Comparison of ENCODE assay signal across 8 mouse cellular contexts in the genomic region with DNA sequence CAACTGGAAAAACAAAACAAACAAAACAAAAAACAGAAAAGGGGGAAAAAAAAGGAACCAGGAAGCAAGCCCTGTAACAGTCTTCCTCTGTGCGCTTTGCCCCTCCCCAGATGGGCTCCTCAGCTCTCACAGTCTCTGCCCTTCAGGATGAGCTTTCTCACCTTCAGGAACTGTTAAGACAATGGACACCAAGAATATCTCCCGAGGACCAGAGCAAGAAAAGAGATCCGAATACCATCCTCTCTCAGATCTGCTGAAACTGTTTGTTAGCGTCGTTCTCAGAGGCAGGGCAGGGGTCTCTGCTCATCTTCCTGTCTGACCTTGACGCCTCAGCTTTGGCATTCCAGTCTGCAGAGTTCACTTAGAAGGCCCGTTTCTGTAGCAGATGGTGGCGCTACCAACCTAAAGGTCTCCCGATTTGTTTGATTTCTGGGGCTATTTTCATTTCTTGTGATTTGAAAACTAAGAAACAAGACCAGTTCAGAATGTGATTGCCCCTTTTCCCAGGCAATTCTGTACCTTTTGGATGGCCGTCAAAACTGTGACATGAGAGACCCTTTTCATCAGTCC. TPM values are rescaled to one million over a fixed set of nuclear protein-coding genes. Genes with fewer than 3 reads are reported as not detected.
DNase-seq lines count a peak whose midpoint lies in the region; ATAC-seq and TF ChIP-seq lines count a peak whose summit lies in the region.

No protein-coding gene starts in this region.

- H3K4me3 ChIP-seq in lung, embryonic 14.5 days (ENCODE audit: low read depth, low read length), result peak overlapping the region; percentile 88
- peak overlapping the region; percentile 93 for H3K4me3 ChIP-seq in embryonic facial prominence, embryonic 15.5 days (replicated peaks)
- H3K4me3 ChIP-seq in limb, embryonic 13.5 days, result peak overlapping the region; percentile 88
- peak overlapping the region; percentile 88; the same call in 1 of the 2 replicates for H3K4me3 ChIP-seq in stomach, postnatal 0 days (ENCODE audit: low read depth, low read length)

- 46% methylated on average over 10 of the region's 10 CpGs for WGBS in lung, embryonic 14.5 days
- WGBS in embryonic facial prominence, embryonic 15.5 days, result 66% methylated on average over 10 of the region's 10 CpGs
- 70% methylated on average over 10 of the region's 10 CpGs for WGBS in limb, embryonic 13.5 days
- 51% methylated on average over 10 of the region's 10 CpGs for WGBS in stomach, postnatal 0 days

- no peak for TF ChIP-seq CTCF in lung, embryonic 14.5 days (IDR thresholded peaks at IDR 0.05; ENCODE audit: low read depth)
- no peak for TF ChIP-seq CTCF in stomach, postnatal 0 days (IDR thresholded peaks at IDR 0.05; ENCODE audit: low read depth)

- peak overlapping the region; percentile 99 for H3K27ac ChIP-seq in lung, embryonic 14.5 days (ENCODE audit: low read depth)
- peak overlapping the region; percentile 99 for H3K27ac ChIP-seq in embryonic facial prominence, embryonic 15.5 days (replicated peaks)
- H3K27ac ChIP-seq in limb, embryonic 13.5 days, result peak overlapping the region; percentile 98
- H3K27ac ChIP-seq in stomach, postnatal 0 days (replicated peaks), result peak overlapping the region; percentile 99

- DNase-seq in lung, embryonic 14.5 days, result peak; percentile 30
- no peak for DNase-seq in lung, postnatal 25 days (ENCODE audit: low spot score)
- no peak for DNase-seq in stomach, postnatal 0 days (ENCODE audit: low spot score)
- DNase-seq in left cerebral cortex, postnatal 14 days (ENCODE audit: low spot score in 2 of 2), result no peak
- no peak for DNase-seq in frontal cortex, postnatal 36 days (ENCODE audit: low spot score in 2 of 2)
- no peak for DNase-seq in MN1 (ENCODE audit: low spot score)

- peak overlapping the region; percentile 96 for H3K4me2 ChIP-seq in lung, embryonic 14.5 days
- H3K4me2 ChIP-seq in embryonic facial prominence, embryonic 15.5 days (replicated peaks), result peak overlapping the region; percentile 63
- peak overlapping the region; percentile 98 for H3K4me2 ChIP-seq in limb, embryonic 13.5 days (replicated peaks)
- H3K4me2 ChIP-seq in stomach, postnatal 0 days (replicated peaks; ENCODE audit: low read depth), result peak overlapping the region; percentile 84

- H3K4me1 ChIP-seq in lung, embryonic 14.5 days (ENCODE audit: insufficient read depth), result peaks cover 12% of the 10 kb centered on the region
- H3K4me1 ChIP-seq in embryonic facial prominence, embryonic 15.5 days, result peaks cover 34% of the 10 kb centered on the region
- peaks cover 35% of the 10 kb centered on the region for H3K4me1 ChIP-seq in limb, embryonic 13.5 days
- H3K4me1 ChIP-seq in stomach, postnatal 0 days (replicated peaks; ENCODE audit: control insufficient read depth, insufficient read depth), result 0 out of 2 replicates have a peak, but pooled peaks cover 3% of the 10 kb centered on the region

- no peak for ATAC-seq in lung, embryonic 14.5 days (ENCODE audit: insufficient read depth)
- no peak for ATAC-seq in embryonic facial prominence, embryonic 15.5 days (ENCODE audit: insufficient number of reproducible peaks, low FRiP score, low TSS enrichment, low read depth)
- no peak for ATAC-seq in limb, embryonic 13.5 days (ENCODE audit: low FRiP score, low read depth)
- ATAC-seq in stomach, postnatal 0 days (ENCODE audit: low FRiP score, low TSS enrichment), result no peak

- peaks cover 29% of the 10 kb centered on the region for H3K36me3 ChIP-seq in lung, embryonic 14.5 days (ENCODE audit: insufficient read depth)
- peaks cover 32% of the 10 kb centered on the region for H3K36me3 ChIP-seq in embryonic facial prominence, embryonic 15.5 days
- peaks cover 53% of the 10 kb centered on the region for H3K36me3 ChIP-seq in limb, embryonic 13.5 days
- H3K36me3 ChIP-seq in stomach, postnatal 0 days (ENCODE audit: control insufficient read depth, insufficient read depth, low read length), result 0 out of 2 replicates have a peak, but pooled peaks cover 4% of the 10 kb centered on the region

- TF ChIP-seq EP300 in stomach, postnatal 0 days (optimal IDR thresholded peaks at IDR 0.05), result no peak

- no peaks in the 10 kb centered on the region for H3K9me3 ChIP-seq in lung, embryonic 14.5 days (ENCODE audit: low read depth, low read length)
- H3K9me3 ChIP-seq in embryonic facial prominence, embryonic 15.5 days (replicated peaks), result no peaks in the 10 kb centered on the region
- no peaks in the 10 kb centered on the region for H3K9me3 ChIP-seq in limb, embryonic 13.5 days
- H3K9me3 ChIP-seq in stomach, postnatal 0 days (ENCODE audit: control insufficient read depth, low read length), result no peaks in the 10 kb centered on the region

- peak overlapping the region; percentile 86 for H3K9ac ChIP-seq in lung, embryonic 14.5 days
- no peak overlapping the region for H3K9ac ChIP-seq in embryonic facial prominence, embryonic 15.5 days
- H3K9ac ChIP-seq in limb, embryonic 13.5 days, result peak overlapping the region; percentile 89
- no peak overlapping the region; the same call in 1 of the 2 replicates for H3K9ac ChIP-seq in stomach, postnatal 0 days (ENCODE audit: low read length)

- intact Hi-C loops in left cerebral cortex, postnatal 14 days (cut with DNase I), result no loop called here

- H3K27me3 ChIP-seq in lung, embryonic 14.5 days (ENCODE audit: insufficient read depth, low read length), result no peaks in the 10 kb centered on the region
- H3K27me3 ChIP-seq in embryonic facial prominence, embryonic 15.5 days, result no peaks in the 10 kb centered on the region
- no peaks in the 10 kb centered on the region for H3K27me3 ChIP-seq in limb, embryonic 13.5 days
- no peaks in the 10 kb centered on the region for H3K27me3 ChIP-seq in stomach, postnatal 0 days (ENCODE audit: control insufficient read depth, insufficient read depth, low read length)

RNA-seq across cellular contexts. Expression of gene Sf3b4, which starts 1.1 kb away (rescaled TPM):
- 196 and 210 TPM in 2 replicates for polyA plus RNA-seq in lung, embryonic 14.5 days (2014; fragmentation: Nextera tagmentation; extraction: Ambion mirVana)
- polyA plus RNA-seq in embryonic facial prominence, embryonic 15.5 days (2015; fragmentation: Nextera tagmentation; extraction: Ambion mirVana), result 160 and 167 TPM in 2 replicates
- 179 and 186 TPM in 2 replicates for polyA plus RNA-seq in limb, embryonic 13.5 days (2015; fragmentation: Nextera tagmentation; extraction: Ambion mirVana)
- 70.1 and 72.8 TPM in 2 replicates for polyA plus RNA-seq in stomach, postnatal 0 days (2015; fragmentation: Nextera tagmentation; extraction: Ambion mirVana)
- 10 to 100 TPM; 43.4 to 46.8 TPM for total RNA-seq in left cerebral cortex, postnatal 14 days (2021)

RNA-seq across cellular contexts. Expression of gene Mtmr11, which starts 9.3 kb away (rescaled TPM):
- polyA plus RNA-seq in lung, embryonic 14.5 days (2014; fragmentation: Nextera tagmentation; extraction: Ambion mirVana), result 13.0 and 16.6 TPM in 2 replicates
- 25.7 and 26.6 TPM in 2 replicates for polyA plus RNA-seq in embryonic facial prominence, embryonic 15.5 days (2015; fragmentation: Nextera tagmentation; extraction: Ambion mirVana)
- polyA plus RNA-seq in limb, embryonic 13.5 days (2015; fragmentation: Nextera tagmentation; extraction: Ambion mirVana), result 34.9 and 39.6 TPM in 2 replicates
- polyA plus RNA-seq in stomach, postnatal 0 days (2015; fragmentation: Nextera tagmentation; extraction: Ambion mirVana), result 8.2 and 10.2 TPM in 2 replicates
- 1 to 10 TPM; 4.5 to 6.0 TPM for total RNA-seq in left cerebral cortex, postnatal 14 days (2021)

RNA-seq across cellular contexts. Expression of gene Sv2a, which starts 9.9 kb away (rescaled TPM):
- polyA plus RNA-seq in lung, embryonic 14.5 days (2014; fragmentation: Nextera tagmentation; extraction: Ambion mirVana), result 3.6 and 5.8 TPM in 2 replicates
- 4.8 and 5.6 TPM in 2 replicates for polyA plus RNA-seq in embryonic facial prominence, embryonic 15.5 days (2015; fragmentation: Nextera tagmentation; extraction: Ambion mirVana)
- 4.6 and 7.8 TPM in 2 replicates for polyA plus RNA-seq in limb, embryonic 13.5 days (2015; fragmentation: Nextera tagmentation; extraction: Ambion mirVana)
- polyA plus RNA-seq in stomach, postnatal 0 days (2015; fragmentation: Nextera tagmentation; extraction: Ambion mirVana), result 2.9 and 4.2 TPM in 2 replicates
- 100 to 1,000 TPM; 448 to 477 TPM for total RNA-seq in left cerebral cortex, postnatal 14 days (2021)

RNA-seq across cellular contexts. Expression of gene Bola1, which starts 48.4 kb away (rescaled TPM):
- 57.6 and 68.0 TPM in 2 replicates for polyA plus RNA-seq in lung, embryonic 14.5 days (2014; fragmentation: Nextera tagmentation; extraction: Ambion mirVana)
- polyA plus RNA-seq in embryonic facial prominence, embryonic 15.5 days (2015; fragmentation: Nextera tagmentation; extraction: Ambion mirVana), result 50.9 and 52.6 TPM in 2 replicates
- polyA plus RNA-seq in limb, embryonic 13.5 days (2015; fragmentation: Nextera tagmentation; extraction: Ambion mirVana), result 51.1 and 55.2 TPM in 2 replicates
- 53.6 and 55.1 TPM in 2 replicates for polyA plus RNA-seq in stomach, postnatal 0 days (2015; fragmentation: Nextera tagmentation; extraction: Ambion mirVana)
- total RNA-seq in left cerebral cortex, postnatal 14 days (2021), result 10 to 100 TPM; 16.8 to 17.6 TPM

RNA-seq across cellular contexts. Expression of gene Hist2h2ab, which starts 48.6 kb away (rescaled TPM):
- not detected in 2 replicates for polyA plus RNA-seq in lung, embryonic 14.5 days (2014; fragmentation: Nextera tagmentation; extraction: Ambion mirVana)
- not detected in 2 replicates for polyA plus RNA-seq in embryonic facial prominence, embryonic 15.5 days (2015; fragmentation: Nextera tagmentation; extraction: Ambion mirVana)
- 1.3 TPM in 1 of 2 replicates, not detected in the other for polyA plus RNA-seq in limb, embryonic 13.5 days (2015; fragmentation: Nextera tagmentation; extraction: Ambion mirVana)
- 0.68 TPM in 1 of 2 replicates, not detected in the other for polyA plus RNA-seq in stomach, postnatal 0 days (2015; fragmentation: Nextera tagmentation; extraction: Ambion mirVana)
- total RNA-seq in left cerebral cortex, postnatal 14 days (2021), result 10 to 100 TPM in 1 of 2 experiments, 1 to 10 TPM in 1; 7.4 to 11.7 TPM

Comparison
In these comparisons a context has a peak if more than half of its experiments do, and no peak if none do; other contexts are left out.
1. H3K9ac ChIP-seq: peak in lung, embryonic 14.5 days (single experiment) and limb, embryonic 13.5 days (single experiment); none in embryonic facial prominence, embryonic 15.5 days (single experiment) and stomach, postnatal 0 days (single experiment).
2. Peak in every context shown above with its lines, with median percentiles within 50 percentile points of each other: H3K27ac ChIP-seq, H3K4me2 ChIP-seq and H3K4me3 ChIP-seq.